Mouse (Mus musculus) CH12.LX (cell line): Measurements from ENCODE around the gene Fam89a. TPM values are rescaled to one million over a fixed set of nuclear protein-coding genes. Genes with fewer than 3 reads are reported as not detected.

ENCODE experiments used
- DNase-seq: peaks from one replicate; pipeline ENCODE4 v3.0.0-alpha.2; 2013; ENCODE audit errors: extremely low read depth
- H3K27ac ChIP-seq: 2 replicates; pipeline ENCODE4 v1.5.1; 2012; ENCODE audit warnings: low read depth, mild to moderate bottlenecking, control low read depth, moderate library complexity; ENCODE audit not compliant: insufficient read depth
- H3K27me3 ChIP-seq: replicated peaks from 2 replicates; pipeline ENCODE3; 2012; ENCODE audit warnings: inconsistent platforms
- H3K36me3 ChIP-seq, 2 experiments: replicated peaks in 1 of 2; 2 replicates each; pipeline versions ENCODE3 to v1.6.1; 2012; ENCODE audit warnings: inconsistent platforms in 1 of 2, low read length in 1 of 2, mild to moderate bottlenecking in 1 of 2, mixed read lengths in 1 of 2, moderate library complexity in 1 of 2; ENCODE audit not compliant: control insufficient read depth in 1 of 2, insufficient read depth in 1 of 2
- H3K4me1 ChIP-seq, 2 experiments: 2 replicates each; pipeline ENCODE4 v1.6.1; 2012; ENCODE audit warnings: inconsistent platforms in 1 of 2, moderate library complexity in 1 of 2; ENCODE audit not compliant: insufficient read depth in 2 of 2, control insufficient read depth in 1 of 2
- H3K4me2 ChIP-seq: 2 replicates; pipeline ENCODE4 v1.6.1; 2012; ENCODE audit warnings: low read depth, mild to moderate bottlenecking, control low read depth; ENCODE audit not compliant: poor library complexity, insufficient read depth, severe bottlenecking
- H3K4me3 ChIP-seq, 3 experiments: fragments of 150-350 bp in 1 of 3; sonication (generic) in 1 of 3; replicated peaks in 1 of 3; 2 replicates each; pipeline versions ENCODE3 to v1.5.1; 2011 to 2012; ENCODE audit warnings: low read depth in 2 of 3, low read length in 2 of 3, mild to moderate bottlenecking in 2 of 3, moderate library complexity in 2 of 3, control low read depth in 1 of 3, improper control_type of control experiment in 1 of 3, inconsistent platforms in 1 of 3, mixed read lengths in 1 of 3; ENCODE audit not compliant: poor library complexity in 1 of 3
- H3K79me2 ChIP-seq: replicated peaks from 2 replicates; pipeline ENCODE4 v1.6.1; 2012; ENCODE audit warnings: mild to moderate bottlenecking, moderate library complexity; ENCODE audit not compliant: control insufficient read depth, poor library complexity, insufficient read depth, severe bottlenecking; ENCODE audit errors: extremely low read depth
- H3K9ac ChIP-seq: 2 replicates; pipeline ENCODE4 v1.6.1; 2012; ENCODE audit warnings: low read depth, mild to moderate bottlenecking, control low read depth, moderate library complexity; ENCODE audit not compliant: insufficient read depth
- H3K9me3 ChIP-seq: replicated peaks from 2 replicates; pipeline ENCODE3; 2012; ENCODE audit warnings: low read length, inconsistent platforms, mixed read lengths
- CHD2 ChIP-seq: IDR thresholded peaks from 2 replicates; pipeline ENCODE4 v1.6.1; 2011; ENCODE audit warnings: low read length, improper control_type of control experiment
- ETS1 ChIP-seq: conservative IDR thresholded peaks from 2 replicates; pipeline ENCODE4 v1.6.1; 2012; ENCODE audit warnings: low read depth, mild to moderate bottlenecking, inconsistent platforms, low read length, improper control_type of control experiment, moderate library complexity
- MAFK ChIP-seq: IDR thresholded peaks from 2 replicates; pipeline ENCODE4 v1.6.1; 2011; ENCODE audit warnings: low read length, improper control_type of control experiment; ENCODE audit not compliant: insufficient replicate concordance
- MEF2A ChIP-seq: IDR thresholded peaks from 2 replicates; pipeline ENCODE4 v1.6.1; 2014; ENCODE audit warnings: low read depth, mild to moderate bottlenecking, inconsistent platforms, low read length, improper control_type of control experiment, borderline replicate concordance
- MXI1 ChIP-seq: IDR thresholded peaks from 2 replicates; pipeline ENCODE4 v1.6.1; 2011; ENCODE audit warnings: mild to moderate bottlenecking, low read depth, low read length, improper control_type of control experiment
- PAX5 ChIP-seq: IDR thresholded peaks from 2 replicates; pipeline ENCODE4 v1.6.1; 2012; ENCODE audit warnings: low read length, inconsistent platforms, mixed read lengths
- POLR2AphosphoS2 ChIP-seq: IDR thresholded peaks from 2 replicates; pipeline ENCODE4 v1.6.1; 2011; ENCODE audit warnings: low read depth, low read length, improper control_type of control experiment
- RAD21 ChIP-seq: IDR thresholded peaks from 2 replicates; pipeline ENCODE4 v1.6.1; 2011; ENCODE audit warnings: low read depth, mild to moderate bottlenecking, low read length, improper control_type of control experiment, moderate library complexity
- SIN3A ChIP-seq: IDR thresholded peaks from 2 replicates; pipeline ENCODE4 v1.6.1; 2012; ENCODE audit warnings: low read length, improper control_type of control experiment, inconsistent platforms
- TCF12 ChIP-seq: IDR thresholded peaks from 2 replicates; pipeline ENCODE4 v1.6.1; 2014; ENCODE audit warnings: low read depth, mild to moderate bottlenecking, inconsistent platforms, low read length, improper control_type of control experiment
- UBTF ChIP-seq: IDR thresholded peaks from 2 replicates; pipeline ENCODE4 v1.6.1; 2012; ENCODE audit warnings: low read depth, mild to moderate bottlenecking, inconsistent platforms, low read length, improper control_type of control experiment, moderate library complexity
- USF1 ChIP-seq: IDR thresholded peaks from 2 replicates; pipeline ENCODE4 v1.6.1; 2014; ENCODE audit warnings: low read depth, mild to moderate bottlenecking, inconsistent platforms, low read length, improper control_type of control experiment
- ZKSCAN1 ChIP-seq: IDR thresholded peaks from 2 replicates; pipeline ENCODE4 v1.6.1; 2012; ENCODE audit warnings: low read depth, inconsistent platforms, low read length, improper control_type of control experiment, borderline replicate concordance
- ZMIZ1 ChIP-seq: IDR thresholded peaks from 2 replicates; pipeline ENCODE4 v1.6.1; 2012; ENCODE audit warnings: low read depth, mild to moderate bottlenecking, inconsistent platforms, low read length, improper control_type of control experiment
- ZNF384 ChIP-seq: IDR thresholded peaks from 2 replicates; pipeline ENCODE4 v1.6.1; 2012; ENCODE audit warnings: low read depth, low read length, improper control_type of control experiment, inconsistent platforms
- dilution Hi-C: fragments of 300-500 bp; cut with MboI; formaldehyde crosslinking; loops from 2 replicates; pipeline ENCODE4 v1.14.3; 2020; ENCODE audit warnings: low sequenced_read_pairs; ENCODE audit not compliant: extremely low pct_unique_long_range_greater_than_20kb, extremely low pct_ligation_motif_present
- in situ Hi-C: fragments of 300-500 bp; cut with MboI; formaldehyde crosslinking; loops from 3 replicates; pipeline ENCODE4 v1.14.3; 2019; ENCODE audit warnings: low sequenced_read_pairs, low pct_ligation_motif_present, low pct_unique_long_range_greater_than_20kb, mixed read lengths
- polyA plus RNA-seq: library from polyadenylated mRNA; unstranded; fragments of >175 nt; gene quantifications from 2 replicates; pipeline ENCODE4 v1.2.1, GENCODE M21; 2012; ENCODE audit warnings: low read depth; ENCODE audit not compliant: insufficient read length
- total RNA-seq, 2 experiments: library from RNA; depleted of rRNA; stranded (reverse); fragments of 300-350 nt in 1 of 2; fragments of >200 nt in 1 of 2; gene quantifications; 2 replicates each; pipeline ENCODE4 v1.2.3; 2012 to 2014

The Fam89a gene
- total and polyA plus RNA-seq, 3 experiments, result 2.5 to 4.8 (median 3.7) TPM

- TF ChIP-seq UBTF (0 out of 2 replicates have a peak, but pooled peaks have one; percentile 26), ZMIZ1 (peak; percentile 54; the same call in 1 of the 2 replicates), SIN3A (peak; percentile 90), MXI1 (peak; percentile 98), PAX5 (no peak), CHD2 (no peak), MEF2A (0 out of 2 replicates have a peak, but pooled peaks have one; percentile 42), RAD21 (no peak), MAFK (no peak), USF1 (peak; percentile 38)
Measured at GRCm38 (mm10) chr8:124721862-124722515, 29.6 kb downstream of the Fam89a start, which contains the start of the genes Ttc13 and Arv1 (continued).

GRCm38 (mm10) chr8:124720938-124721861, 30.4 kb downstream of the Fam89a start:
- Histone ChIP-seq H3K9me3 (no peaks in the 10 kb centered on the region), H3K9ac (peak overlapping the region; percentile 69), H3K27me3 (no peaks in the 10 kb centered on the region), H3K27ac (no peak overlapping the region), H3K36me3 (peaks cover 6 to 31% of the 10 kb centered on the region in 2 experiments), H3K4me2 (peak overlapping the region; percentile 82), H3K4me3 (peak overlapping the region; percentile 91 to 95 (median 93)), H3K79me2 (peaks cover 22% of the 10 kb centered on the region), H3K4me1 (peaks cover 12 to 31% of the 10 kb centered on the region in 2 experiments)
- dilution Hi-C loops (no loop called here), in situ Hi-C loops (loop anchor here (10.0 kb wide), 1 partner anchor 54 kb away; no protein-coding TSS in a partner anchor)
- TF ChIP-seq ZKSCAN1, result no peak
- no peak for TF ChIP-seq TCF12
- TF ChIP-seq ETS1, result no peak
- TF ChIP-seq POLR2AphosphoS2, result no peak
- TF ChIP-seq ZNF384, result no peak
- peak; percentile 23 for DNase-seq
